Mouse (Mus musculus) liver, embryonic 16.5 days (tissue): ENCODE data around the gene Iqgap3. TPM values are rescaled to one million over a fixed set of nuclear protein-coding genes. Genes with fewer than 3 reads are reported as not detected.

Source experiments
- ATAC-seq: fragments of 200-750 bp; cut with Nextera tagmentation; 2 replicates; pipeline ENCODE4 v1.8.0; 2017; ENCODE audit warnings: low read depth, mild to moderate bottlenecking, moderate number of reproducible peaks, moderate library complexity
- H3K27ac ChIP-seq: fragments of 300-500 bp; sonication (generic); 2 replicates; pipeline ENCODE4 v1.5.1; 2014; ENCODE audit warnings: mild to moderate bottlenecking, low read length
- H3K27me3 ChIP-seq: fragments of 300-500 bp; sonication (generic); 2 replicates; pipeline ENCODE4 v1.6.1; 2014; ENCODE audit warnings: low read depth, low read length, mixed read lengths; ENCODE audit not compliant: control insufficient read depth, insufficient read depth
- H3K36me3 ChIP-seq: fragments of 300-500 bp; sonication (generic); 2 replicates; pipeline ENCODE4 v1.6.1; 2014; ENCODE audit warnings: mild to moderate bottlenecking; ENCODE audit not compliant: control insufficient read depth, insufficient read depth
- H3K4me1 ChIP-seq: fragments of 300-500 bp; sonication (generic); 2 replicates; pipeline ENCODE4 v1.6.1; 2014; ENCODE audit warnings: low read depth, low read length, mixed read lengths; ENCODE audit not compliant: control insufficient read depth
- H3K4me2 ChIP-seq: fragments of 300-500 bp; sonication (generic); 2 replicates; pipeline ENCODE4 v1.6.1; 2014; ENCODE audit warnings: low read depth, low read length, mixed read lengths
- H3K4me3 ChIP-seq: fragments of 300-500 bp; sonication (generic); 2 replicates; pipeline ENCODE4 v1.5.1; 2014; ENCODE audit warnings: low read depth, mild to moderate bottlenecking, low read length
- H3K9ac ChIP-seq: fragments of 300-500 bp; sonication (generic); 2 replicates; pipeline ENCODE4 v1.6.1; 2014; ENCODE audit warnings: low read depth, low read length
- H3K9me3 ChIP-seq: fragments of 300-500 bp; sonication (generic); replicated peaks from 2 replicates; pipeline ENCODE4 v1.6.1; 2016; ENCODE audit warnings: low read length; ENCODE audit not compliant: control insufficient read depth
- WGBS: fragments of 180-500 bp; shearing (Covaris S2); extraction: QIAGEN DNeasy Blood & Tissue Kit; methylation state at CpG from one replicate; pipeline ENCODE4 v1.1.7; 2014; ENCODE audit not compliant: insufficient replicate concordance; 5-methylcytosine and 5-hydroxymethylcytosine counted together
- polyA plus RNA-seq: library from polyadenylated mRNA; unstranded; fragments of >200 nt; fragmentation: Nextera tagmentation; extraction: Ambion mirVana; gene quantifications from 2 replicates; pipeline ENCODE4 v1.2.1, GENCODE M21; 2015

Iqgap3 gene
- polyA plus RNA-seq, 1 experiment from 2014 or later = 7.3 TPM

- H3K4me3 ChIP-seq = no peak overlapping the region
These were observed 67.2 kb downstream of the Iqgap3 start for GRCm38 (mm10) chr3:88148776-88149509.

GRCm38 (mm10) chr3:88149510-88149974 is 67.8 kb downstream of the Iqgap3 start:
- Histone ChIP-seq H3K36me3 (no peaks in the 10 kb centered on the region), H3K4me1 (peaks cover 74% of the 10 kb centered on the region), H3K9ac (no peak overlapping the region; the same call in 1 of the 2 replicates), H3K27ac (peak overlapping the region; percentile 42; the same call in 1 of the 2 replicates), H3K4me2 (peak overlapping the region; percentile 30), H3K4me3 (no peak overlapping the region), H3K27me3 (no peaks in the 10 kb centered on the region), H3K9me3 (no peaks in the 10 kb centered on the region)
- no peak for ATAC-seq
- 34% methylated on average over 6 of the region's 6 CpGs for WGBS

More at GRCm38 (mm10) chr3:88148776-88149509, 67.2 kb downstream of the Iqgap3 start:
- Histone ChIP-seq H3K9me3 (no peaks in the 10 kb centered on the region), H3K27me3 (no peaks in the 10 kb centered on the region), H3K4me2 (0 out of 2 replicates have a peak overlapping the region, but pooled peaks have one; percentile 30), H3K9ac (no peak overlapping the region), H3K4me1 (peaks cover 80% of the 10 kb centered on the region), H3K27ac (peak overlapping the region; percentile 67), H3K36me3 (no peaks in the 10 kb centered on the region)
- WGBS = 30% methylated on average over 4 of the region's 4 CpGs
- ATAC-seq = peak; percentile 41

GRCm38 (mm10) chr3:88150061-88150998 is 68.6 kb downstream of the Iqgap3 start:
- no peak overlapping the region for H3K4me2 ChIP-seq
- H3K27me3 ChIP-seq = no peaks in the 10 kb centered on the region
- peaks cover 66% of the 10 kb centered on the region for H3K4me1 ChIP-seq
- WGBS = 26% methylated on average over 14 of the region's 14 CpGs
- H3K4me3 ChIP-seq = no peak overlapping the region
- no peaks in the 10 kb centered on the region for H3K36me3 ChIP-seq
- no peak for ATAC-seq
- H3K27ac ChIP-seq = peak overlapping the region; percentile 42; the same call in 1 of the 2 replicates
- no peaks in the 10 kb centered on the region for H3K9me3 ChIP-seq
- H3K9ac ChIP-seq = peak overlapping the region; percentile 19; the same call in 1 of the 2 replicates

- no peak overlapping the region for H3K4me2 ChIP-seq
- no peak overlapping the region for H3K4me3 ChIP-seq
- H3K9me3 ChIP-seq = no peaks in the 10 kb centered on the region
- H3K9ac ChIP-seq = no peak overlapping the region
- 48% methylated on average over 3 of the region's 3 CpGs for WGBS
- no peaks in the 10 kb centered on the region for H3K27me3 ChIP-seq
- peaks cover 60% of the 10 kb centered on the region for H3K4me1 ChIP-seq
- H3K27ac ChIP-seq = peak overlapping the region; percentile 33; the same call in 1 of the 2 replicates
- peaks cover 4% of the 10 kb centered on the region for H3K36me3 ChIP-seq
- ATAC-seq = no peak
These were observed 69.2 kb downstream of the Iqgap3 start for GRCm38 (mm10) chr3:88150999-88151364.

GRCm38 (mm10) chr3:88152056-88152455 is 70.3 kb downstream of the Iqgap3 start:
- H3K36me3 ChIP-seq = peaks cover 13% of the 10 kb centered on the region
- H3K9me3 ChIP-seq = no peaks in the 10 kb centered on the region
- H3K4me1 ChIP-seq = peaks cover 49% of the 10 kb centered on the region
- H3K27ac ChIP-seq = no peak overlapping the region
- 61% methylated on average over 3 of the region's 3 CpGs for WGBS
- no peak for ATAC-seq
- H3K27me3 ChIP-seq = no peaks in the 10 kb centered on the region
- no peak overlapping the region for H3K4me3 ChIP-seq
- no peak overlapping the region for H3K4me2 ChIP-seq
- H3K9ac ChIP-seq = no peak overlapping the region

GRCm38 (mm10) chr3:88153290-88154011 is 71.7 kb downstream of the Iqgap3 start:
- 46% methylated on average over 3 of the region's 3 CpGs for WGBS
- Histone ChIP-seq H3K9me3 (no peaks in the 10 kb centered on the region), H3K36me3 (peaks cover 20% of the 10 kb centered on the region), H3K4me2 (no peak overlapping the region), H3K27ac (no peak overlapping the region), H3K27me3 (no peaks in the 10 kb centered on the region), H3K4me3 (no peak overlapping the region), H3K4me1 (peaks cover 35% of the 10 kb centered on the region), H3K9ac (no peak overlapping the region)
- ATAC-seq = no peak

GRCm38 (mm10) chr3:88154236-88154635 is 72.5 kb downstream of the Iqgap3 start:
- WGBS = 68% methylated on average over 2 of the region's 2 CpGs
- no peak overlapping the region for H3K9ac ChIP-seq
- H3K9me3 ChIP-seq = no peaks in the 10 kb centered on the region
- H3K36me3 ChIP-seq = peaks cover 23% of the 10 kb centered on the region
- peaks cover 27% of the 10 kb centered on the region for H3K4me1 ChIP-seq
- no peak overlapping the region for H3K4me3 ChIP-seq
- no peak for ATAC-seq
- no peaks in the 10 kb centered on the region for H3K27me3 ChIP-seq
- H3K27ac ChIP-seq = no peak overlapping the region
- no peak overlapping the region for H3K4me2 ChIP-seq

GRCm38 (mm10) chr3:88156817-88157216 is 75.0 kb downstream of the Iqgap3 start:
- H3K27ac ChIP-seq = no peak overlapping the region
- no peak overlapping the region for H3K4me3 ChIP-seq
- ATAC-seq = no peak
- no peak overlapping the region for H3K4me2 ChIP-seq
- no peak overlapping the region for H3K9ac ChIP-seq
- H3K27me3 ChIP-seq = no peaks in the 10 kb centered on the region
- H3K4me1 ChIP-seq = peaks cover 3% of the 10 kb centered on the region
- peaks cover 35% of the 10 kb centered on the region for H3K36me3 ChIP-seq
- no peaks in the 10 kb centered on the region for H3K9me3 ChIP-seq
